Mouse (Mus musculus): ENCODE data around the gene Chst4.

The Chst4 gene

DNA sequence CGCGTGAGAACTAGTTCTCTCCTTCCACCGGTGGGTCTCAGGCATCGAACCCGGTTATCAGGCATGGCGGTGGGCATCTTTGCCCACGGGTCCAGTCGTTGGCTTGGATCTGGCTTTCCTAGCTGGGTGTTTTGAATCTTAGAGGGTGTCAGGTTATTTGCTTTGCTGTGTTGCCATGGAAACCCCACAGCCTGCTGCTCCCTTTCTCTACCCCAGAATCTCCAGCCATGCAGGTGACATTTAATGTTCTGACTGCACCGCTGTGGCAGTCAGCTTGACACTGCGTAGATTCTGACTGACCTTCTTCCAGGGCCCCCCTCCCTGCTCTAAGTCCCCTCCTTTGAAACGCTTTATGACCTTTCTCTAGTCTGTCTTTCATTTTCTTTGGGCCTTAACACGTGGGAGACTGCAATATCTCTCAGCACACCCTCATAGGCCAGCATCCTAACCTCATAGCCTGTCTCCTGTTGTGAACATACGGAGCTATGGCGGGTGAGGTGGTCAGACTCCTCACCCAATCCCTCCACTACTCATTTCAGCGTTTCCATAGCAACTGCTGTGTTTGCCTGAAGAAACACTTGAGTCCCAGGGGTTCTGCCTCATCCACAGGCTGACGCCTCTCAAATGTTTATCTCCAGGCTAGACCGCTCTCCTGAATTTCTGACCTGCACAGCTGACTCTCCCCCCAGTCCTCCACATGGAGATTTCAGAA lies 33.1 kb downstream of the Chst4 start:
- DNase-seq (ENCODE audit: low spot score): no peak

DNA sequence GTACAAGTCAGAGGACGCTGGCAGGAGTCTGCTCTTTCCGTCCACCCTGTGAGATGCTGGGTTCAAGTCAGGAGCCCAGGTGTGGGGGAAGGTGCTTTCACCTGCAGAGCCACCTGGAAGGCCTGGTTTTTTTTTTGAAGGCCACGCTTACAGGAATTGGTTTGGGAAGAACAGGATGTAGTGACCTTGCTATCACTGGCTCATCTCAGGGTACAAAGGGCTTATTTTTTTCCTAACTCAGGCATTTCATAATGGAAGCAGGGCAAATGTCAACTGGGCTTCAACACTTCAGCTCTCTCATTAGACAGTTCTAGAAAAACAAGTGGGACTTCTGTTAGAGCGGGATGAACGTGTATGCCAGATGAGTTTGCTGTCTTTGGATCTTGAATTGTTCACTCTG lies 35.2 kb downstream of the Chst4 start:
- DNase-seq (ENCODE audit: low spot score): no peak

DNA sequence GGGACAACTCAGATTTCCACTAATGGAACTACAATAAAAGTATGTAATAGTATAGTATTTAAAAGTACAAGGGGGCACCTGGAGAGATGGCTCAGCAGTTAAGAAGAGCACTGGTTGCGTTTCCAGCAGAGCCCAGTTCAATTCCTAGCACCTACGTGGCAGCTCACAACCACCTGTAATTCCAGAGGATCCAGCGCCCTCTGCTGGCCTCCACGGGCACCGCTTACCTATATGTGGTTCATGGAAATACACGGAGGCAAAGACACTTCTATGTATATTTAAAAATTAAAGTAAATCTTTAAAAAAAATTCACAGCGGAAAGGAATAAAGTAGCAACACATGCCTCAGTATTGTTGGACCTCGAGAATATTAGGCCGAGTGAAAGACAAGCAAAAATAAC lies 36.6 kb downstream of the Chst4 start:
- no peak for DNase-seq (ENCODE audit: low spot score)

DNA sequence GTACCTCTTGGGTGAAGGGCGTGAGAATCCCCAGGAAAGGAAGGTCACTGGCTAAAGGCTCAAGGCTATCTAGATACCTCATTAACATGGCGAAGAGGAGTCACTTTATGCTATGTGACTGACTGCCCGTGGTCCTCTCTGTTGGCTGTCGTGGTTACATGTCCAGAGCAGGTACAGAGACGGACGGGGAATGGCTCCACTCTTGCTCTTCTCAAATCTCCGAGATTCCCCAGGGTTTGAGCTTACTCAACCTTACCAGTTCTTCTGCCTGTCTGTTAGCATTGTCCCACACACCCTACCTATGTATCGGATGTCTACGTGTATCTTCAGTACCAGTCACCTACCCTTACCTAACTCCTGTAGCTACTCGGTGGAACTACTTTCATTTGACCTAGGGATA lies 39.6 kb downstream of the Chst4 start:
- no peak for DNase-seq (ENCODE audit: low spot score)

DNA sequence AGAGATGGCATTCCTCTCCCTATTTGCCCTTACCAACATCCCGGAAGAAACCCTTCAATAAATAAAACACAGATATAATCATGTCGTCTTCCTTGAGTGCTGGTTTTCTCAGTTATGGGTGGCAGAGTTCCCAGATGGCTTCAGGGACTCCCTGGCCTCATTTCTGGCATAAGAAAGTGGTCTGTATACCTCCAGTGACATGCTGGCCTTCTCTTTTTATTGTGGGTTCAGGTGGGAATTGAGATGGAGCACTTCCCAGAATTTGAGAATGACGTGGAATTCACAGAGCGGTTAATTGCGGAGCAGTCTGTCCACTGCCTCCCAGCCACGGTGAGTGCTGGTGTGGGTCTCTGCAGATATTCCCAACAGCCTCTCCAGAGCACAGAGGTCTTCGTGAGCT lies 41.5 kb downstream of the Chst4 start:
- no peak for DNase-seq (ENCODE audit: low spot score)

DNA sequence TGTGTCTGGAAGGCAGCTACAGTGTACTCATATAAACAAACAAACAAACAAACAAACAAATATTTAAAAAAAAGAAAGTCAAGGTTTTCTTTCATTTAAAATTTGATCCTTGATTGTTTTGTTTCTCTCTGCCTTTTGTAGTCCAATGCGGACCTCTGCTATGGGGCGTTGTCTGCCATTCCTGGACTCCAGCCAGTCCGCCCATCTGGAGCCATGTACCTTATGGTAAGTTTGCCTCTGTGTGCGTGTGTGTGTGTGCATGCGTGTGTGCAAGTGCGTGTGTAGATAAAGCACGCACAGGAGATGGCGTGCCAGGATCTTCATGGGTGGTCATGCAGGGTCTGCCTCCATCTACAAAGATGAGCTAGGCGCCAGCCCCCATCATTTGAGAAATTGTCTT lies 42.2 kb downstream of the Chst4 start:
- DNase-seq (ENCODE audit: low spot score): no peak

DNA sequence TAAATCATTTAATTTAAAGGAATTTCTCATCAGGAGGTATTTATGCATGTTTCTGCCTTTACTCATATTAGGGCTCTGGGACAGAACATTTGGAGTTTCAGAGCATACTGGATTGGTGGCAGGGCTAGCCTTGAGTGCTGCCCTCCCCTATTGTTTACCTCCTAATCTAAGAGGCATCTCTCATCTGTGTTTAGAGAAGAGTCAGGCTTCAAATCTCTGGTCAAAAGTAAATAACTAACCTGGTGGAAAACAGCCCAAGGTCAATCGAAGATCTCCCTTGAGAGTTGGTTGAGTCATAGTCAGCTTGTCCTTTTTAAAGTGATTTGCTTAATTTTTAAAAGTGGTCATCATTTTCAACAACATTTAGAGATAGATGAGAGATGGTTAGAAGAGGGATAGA lies 46.6 kb downstream of the Chst4 start:
- no peak for DNase-seq (ENCODE audit: low spot score)

DNA sequence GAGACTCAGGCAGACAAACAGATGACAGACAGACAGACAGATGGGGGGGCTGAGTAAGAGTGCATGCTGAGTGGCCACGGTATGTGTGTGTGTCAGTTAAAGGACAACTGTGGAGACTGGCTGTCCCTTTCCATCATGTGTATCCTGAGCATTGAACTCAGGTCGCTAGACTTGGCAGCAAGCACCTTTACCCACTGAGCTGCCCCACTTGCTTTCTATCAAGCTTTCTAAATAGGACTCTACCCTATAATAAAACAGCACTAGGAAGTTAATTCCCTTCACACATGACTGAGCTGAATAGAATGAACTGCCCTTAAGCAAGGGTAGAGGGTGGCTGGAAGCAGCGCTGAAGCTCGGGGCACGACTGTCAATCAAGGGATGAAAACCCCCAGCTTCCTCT lies 47.4 kb downstream of the Chst4 start:
- no peak for DNase-seq (ENCODE audit: low spot score)

DNA sequence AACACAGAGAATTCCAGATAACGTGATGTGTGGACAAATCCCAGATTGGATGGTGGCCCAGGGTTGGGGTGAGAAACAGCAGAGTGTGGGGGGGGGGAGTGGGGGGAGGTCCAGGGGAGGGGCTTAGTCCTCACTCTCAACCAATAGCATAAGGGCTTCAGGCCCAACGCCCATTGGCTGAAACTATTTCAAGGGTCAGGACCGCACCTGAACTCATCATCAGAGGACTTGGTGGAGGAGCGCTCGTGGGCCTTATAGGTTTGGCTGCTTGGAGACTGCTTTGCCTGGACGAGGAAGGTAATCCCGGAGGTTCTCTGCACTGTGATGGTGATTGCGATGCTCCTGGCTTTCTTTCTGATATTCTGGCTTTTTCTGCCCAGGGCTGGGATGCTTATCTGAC lies 49.3 kb downstream of the Chst4 start, which contains the start of gene Tat:
Gene Tat (plus strand): TSS at position 214 of the 400 bp plus-strand sequence.
- DNase-seq (ENCODE audit: low spot score): no peak

DNA sequence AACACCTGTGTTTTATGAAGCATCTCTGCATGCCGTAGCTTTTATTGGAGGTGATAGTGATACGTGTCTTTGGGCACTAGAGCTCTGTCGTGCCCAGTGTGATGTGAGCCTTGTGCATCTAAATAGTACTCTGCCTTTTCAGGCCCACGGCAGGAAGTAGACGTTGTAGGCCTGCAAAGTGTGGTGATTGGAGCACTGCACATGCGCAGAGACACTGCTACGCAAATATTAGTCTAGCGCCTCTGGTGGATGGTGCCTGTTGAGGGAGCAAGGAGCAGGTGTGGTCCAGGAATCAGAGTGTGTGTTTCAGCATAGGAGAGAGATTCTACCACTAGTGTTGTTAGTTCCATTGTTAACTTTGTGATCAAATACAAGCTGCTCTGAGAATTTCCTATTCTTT lies 50.4 kb downstream of the Chst4 start:
- no peak for DNase-seq (ENCODE audit: low spot score)

DNA sequence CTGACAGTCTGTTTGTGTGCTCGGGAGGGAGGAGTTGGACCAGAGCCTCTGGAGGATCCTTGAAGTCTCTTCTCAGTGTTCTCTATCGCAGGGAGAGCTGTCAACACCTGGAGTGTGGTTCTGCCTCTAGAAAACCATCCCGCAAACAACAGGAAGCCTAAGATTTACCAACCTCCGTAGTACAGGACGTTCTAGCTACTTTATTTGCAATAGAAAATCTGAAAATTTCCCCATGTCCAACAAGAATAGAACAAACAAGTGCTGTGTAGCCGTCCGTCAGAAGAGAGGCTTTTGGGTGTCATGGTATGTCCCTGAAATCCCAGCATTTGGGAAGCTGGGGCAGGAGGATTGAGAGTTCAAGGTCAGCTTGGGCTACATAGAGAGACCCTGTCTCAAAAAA lies 51.8 kb downstream of the Chst4 start:
- DNase-seq (ENCODE audit: low spot score): no peak

DNA sequence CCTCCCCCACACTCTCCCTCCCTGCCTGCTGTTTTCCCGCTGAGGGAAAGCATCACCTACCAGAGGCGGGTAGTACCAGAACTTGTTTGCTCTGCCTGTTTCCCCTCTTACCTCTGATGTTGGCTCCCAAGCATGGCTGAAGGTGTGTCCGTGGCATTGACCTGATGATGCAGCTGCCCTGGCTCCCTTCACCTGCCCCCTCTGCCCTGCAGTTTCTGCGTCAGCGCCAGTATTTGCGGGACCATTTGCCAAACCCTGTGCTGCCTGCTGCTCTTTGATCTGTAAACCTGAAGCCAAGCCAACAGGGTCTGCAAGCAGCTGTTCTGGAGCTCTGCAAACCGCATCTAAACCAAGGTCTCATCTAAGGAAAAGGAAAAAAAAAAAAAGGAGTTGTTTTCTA lies 53.2 kb downstream of the Chst4 start:
- DNase-seq (ENCODE audit: low spot score): no peak

DNA sequence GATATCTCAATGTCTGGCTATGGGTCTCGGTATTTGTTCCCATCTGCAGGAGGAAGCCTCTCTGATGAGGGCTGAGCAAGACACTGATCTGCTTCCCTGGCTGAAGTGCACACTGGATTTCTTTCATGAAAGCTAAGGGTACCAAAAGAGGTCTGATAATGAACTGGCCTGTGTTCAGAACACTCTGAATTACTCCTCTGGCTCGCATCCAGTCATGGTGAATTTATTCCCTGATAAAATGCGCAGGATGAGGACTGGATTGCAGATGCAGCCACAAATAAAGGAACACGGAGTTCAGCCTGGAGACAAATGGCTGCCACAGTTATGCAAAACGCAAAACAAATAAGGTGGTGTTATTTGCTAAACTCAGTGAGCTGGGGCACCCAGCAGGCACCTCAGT lies 55.6 kb downstream of the Chst4 start:
- DNase-seq (ENCODE audit: low spot score): peak; percentile 12

DNA sequence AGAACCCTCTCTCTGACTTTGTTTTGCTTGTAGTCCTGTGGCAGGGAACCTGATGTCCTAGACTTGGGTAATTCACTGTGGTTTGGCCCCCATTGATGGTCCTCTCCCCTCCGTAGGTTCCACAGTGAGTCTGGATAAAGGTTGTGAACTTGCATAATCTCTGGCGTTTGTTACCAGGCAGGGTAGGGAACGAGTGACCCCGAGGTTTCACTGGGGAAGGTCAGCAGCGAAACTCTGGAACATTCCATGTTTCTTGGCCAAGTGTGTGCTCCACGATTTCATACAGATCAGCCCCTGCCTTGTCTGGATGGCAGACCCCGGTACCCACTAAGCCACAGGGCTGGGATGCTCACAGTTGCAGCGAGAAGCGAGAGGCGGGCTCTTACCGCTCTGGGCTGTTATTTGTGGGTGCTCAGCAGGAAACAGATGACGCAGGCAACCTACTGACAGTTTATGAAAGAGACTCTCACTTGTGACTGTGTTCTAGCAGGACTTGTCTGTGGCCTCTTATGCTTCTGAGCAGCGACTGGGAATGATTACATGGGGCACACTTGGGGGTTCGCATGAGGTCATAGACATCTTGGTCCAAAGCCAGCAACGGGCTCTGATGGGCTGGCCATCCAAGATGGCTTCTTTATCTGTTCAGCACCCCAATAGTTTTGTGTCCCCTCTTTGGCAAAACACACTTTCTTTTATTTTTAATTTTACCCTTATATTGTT lies 57.0 kb downstream of the Chst4 start:
- no peak for DNase-seq (ENCODE audit: low spot score)

DNA sequence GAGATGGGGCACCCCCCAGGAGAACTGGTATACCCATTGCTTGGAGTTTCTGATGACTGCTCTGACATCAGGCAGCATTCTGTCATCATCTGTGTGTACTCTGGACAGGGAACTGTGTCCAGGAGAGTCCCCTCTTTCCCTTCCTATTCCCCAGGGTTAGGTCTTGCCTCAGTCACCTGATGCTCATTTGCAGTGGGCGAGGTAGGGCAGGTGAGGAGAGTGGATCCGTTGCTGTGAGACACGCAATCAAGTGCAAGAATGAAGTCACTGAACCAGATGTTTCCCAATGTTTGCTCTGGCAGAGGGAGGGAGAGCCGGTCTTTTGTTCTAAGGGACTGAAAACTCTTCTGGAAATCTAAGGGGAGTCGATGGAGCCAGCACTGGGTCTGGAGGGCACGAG lies 60.2 kb downstream of the Chst4 start:
- no peak for DNase-seq (ENCODE audit: low spot score)

All from layer of hippocampus, adult 9-10 months (tissue).